8 mouse cellular contexts compared by ENCODE assay signal in the genomic region with DNA sequence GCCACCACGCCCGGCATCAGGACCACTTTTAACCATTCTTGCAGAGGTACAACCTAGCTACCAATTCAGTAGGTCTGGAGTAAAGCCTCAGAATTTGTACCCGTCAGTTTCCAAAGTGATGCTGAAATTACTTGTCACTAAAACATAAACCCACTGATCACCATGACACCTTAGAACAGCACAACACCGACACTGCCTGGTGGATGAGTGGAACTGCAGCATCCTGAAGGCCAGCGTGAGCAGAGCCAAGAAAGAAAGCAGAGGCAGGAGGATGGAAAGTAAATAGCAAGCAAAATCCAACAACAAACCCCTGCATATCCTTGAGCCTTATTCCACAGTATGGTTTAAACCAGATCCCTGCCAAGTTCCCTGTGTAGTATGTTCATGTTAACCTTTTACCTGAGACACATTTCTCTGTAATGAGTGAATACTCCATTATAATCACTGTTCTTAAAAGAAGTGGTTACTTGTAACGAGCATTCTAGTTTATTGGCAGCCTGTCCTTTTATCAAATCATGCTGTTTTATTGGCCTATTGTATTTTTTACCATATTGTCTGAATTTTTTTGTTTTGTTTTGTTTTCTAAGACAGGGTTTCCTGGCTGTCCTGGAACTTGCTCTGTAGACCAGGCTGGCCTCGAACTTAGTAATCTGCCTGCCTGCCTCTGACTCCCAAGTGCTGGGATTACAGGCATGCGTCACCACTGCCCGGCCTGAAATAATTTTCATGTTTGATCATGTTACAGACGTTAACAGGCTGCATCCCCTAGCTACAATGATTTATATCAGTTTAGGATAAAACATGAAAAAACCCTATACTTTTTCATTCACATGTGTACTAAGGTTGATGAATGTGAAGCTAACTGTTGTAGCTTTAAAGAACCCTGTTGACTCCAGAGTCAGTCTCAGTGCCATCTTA. TPM values are rescaled to one million over a fixed set of nuclear protein-coding genes. Genes with fewer than 3 reads are reported as not detected.
DNase-seq lines count a peak whose midpoint lies in the region; ATAC-seq and TF ChIP-seq lines count a peak whose summit lies in the region.

No protein-coding gene starts in this region.

- peak; percentile 29 for DNase-seq in left cerebral cortex, adult 11 months (ENCODE audit: low spot score)
- DNase-seq in left cerebral cortex, postnatal 4 days, result no peak
- DNase-seq in R1 (ENCODE audit: low read depth, low spot score), result peak; percentile 84
- DNase-seq in hindbrain, postnatal 0 days (ENCODE audit: low spot score), result peak; percentile 47
- DNase-seq in lung, postnatal 0 days (ENCODE audit: low spot score), result peak; percentile 25
- DNase-seq in skeletal muscle tissue, adult 2 months (ENCODE audit: low read depth, low spot score), result peak; percentile 3
- no peak for DNase-seq in urinary bladder, postnatal 14 days (ENCODE audit: low spot score)

- no peak overlapping the region for H3K4me2 ChIP-seq in hindbrain, postnatal 0 days (ENCODE audit: low read depth, low read length)
- no peak overlapping the region for H3K4me2 ChIP-seq in lung, postnatal 0 days (replicated peaks; ENCODE audit: low read depth, low read length)

- 76% methylated on average over 10 of the region's 10 CpGs for WGBS in hindbrain, postnatal 0 days
- WGBS in lung, postnatal 0 days, result 68% methylated on average over 10 of the region's 10 CpGs

- H3K9me3 ChIP-seq in hindbrain, postnatal 0 days (ENCODE audit: low read length), result no peaks in the 10 kb centered on the region
- H3K9me3 ChIP-seq in lung, postnatal 0 days (ENCODE audit: low read length), result no peaks in the 10 kb centered on the region

- no peaks in the 10 kb centered on the region for H3K27me3 ChIP-seq in hindbrain, postnatal 0 days (ENCODE audit: insufficient read depth, low read length)
- no peaks in the 10 kb centered on the region for H3K27me3 ChIP-seq in lung, postnatal 0 days (replicated peaks; ENCODE audit: insufficient read depth, low read length)

- peak; percentile 68; the same call in 1 of the 2 replicates for ATAC-seq in hindbrain, postnatal 0 days
- ATAC-seq in lung, postnatal 0 days, result no peak

- TF ChIP-seq EP300 in lung, postnatal 0 days (IDR thresholded peaks at IDR 0.05), result no peak

- intact Hi-C loops in left cerebral cortex, postnatal 4 days (cut with DNase I), result no loop called here

- TF ChIP-seq POLR2A in cortical plate, adult 2 months (IDR thresholded peaks at IDR 0.05; ENCODE audit: extremely low read depth, insufficient read depth, low read length), result no peak

- H3K36me3 ChIP-seq in hindbrain, postnatal 0 days (ENCODE audit: insufficient read depth, low read length), result peaks cover 5% of the 10 kb centered on the region; the same call in 1 of the 2 replicates
- no peaks in the 10 kb centered on the region for H3K36me3 ChIP-seq in lung, postnatal 0 days (ENCODE audit: insufficient read depth, low read length)

- no peak overlapping the region for H3K4me3 ChIP-seq in cortical plate, adult 2 months (ENCODE audit: insufficient read depth, low read length)
- H3K4me3 ChIP-seq in hindbrain, postnatal 0 days (ENCODE audit: low read length), result no peak overlapping the region
- no peak overlapping the region for H3K4me3 ChIP-seq in lung, postnatal 0 days (ENCODE audit: low read depth, low read length)

- no peaks in the 10 kb centered on the region for H3K4me1 ChIP-seq in cortical plate, adult 2 months (ENCODE audit: control insufficient read depth, insufficient read depth, low read length)
- H3K4me1 ChIP-seq in hindbrain, postnatal 0 days (ENCODE audit: insufficient read depth, low read length), result no peaks in the 10 kb centered on the region
- H3K4me1 ChIP-seq in lung, postnatal 0 days (ENCODE audit: insufficient read depth, low read depth, low read length), result no peaks in the 10 kb centered on the region

- peak; percentile 87 for TF ChIP-seq CTCF in cortical plate, adult 2 months (IDR thresholded peaks at IDR 0.05; ENCODE audit: extremely low read depth, insufficient read depth, low read length)
- peak; percentile 74 for TF ChIP-seq CTCF in hindbrain, postnatal 0 days (IDR thresholded peaks at IDR 0.05; ENCODE audit: low read depth)
- peak; percentile 71 for TF ChIP-seq CTCF in lung, postnatal 0 days (IDR thresholded peaks at IDR 0.05)

- no peak overlapping the region for H3K27ac ChIP-seq in cortical plate, adult 2 months (ENCODE audit: insufficient read depth, low read length)
- H3K27ac ChIP-seq in hindbrain, postnatal 0 days, result no peak overlapping the region
- no peak overlapping the region for H3K27ac ChIP-seq in lung, postnatal 0 days (ENCODE audit: low read length)

- H3K9ac ChIP-seq in hindbrain, postnatal 0 days (replicated peaks; ENCODE audit: low read length), result no peak overlapping the region
- H3K9ac ChIP-seq in lung, postnatal 0 days (replicated peaks; ENCODE audit: low read depth), result no peak overlapping the region

RNA-seq across cellular contexts. Expression of gene Shcbp1l, which starts 26.5 kb away (rescaled TPM):
- 1 to 10 TPM; 2.8 to 3.2 TPM for total RNA-seq in left cerebral cortex, postnatal 4 days (2021)
- polyA plus RNA-seq in cortical plate, adult 2 months (2012; rRNA removed), result 3.5 and 4.2 TPM in 2 replicates
- total RNA-seq in hindbrain, postnatal 0 days (2014; rRNA removed), result 0.50 and 2.2 TPM in 2 replicates
- 1.3 and 1.9 TPM in 2 replicates for polyA plus RNA-seq in hindbrain, postnatal 0 days (2015; fragmentation: Nextera tagmentation; extraction: Ambion mirVana)
- polyA plus RNA-seq in lung, postnatal 0 days (2015; fragmentation: Nextera tagmentation; extraction: Ambion mirVana), result 0.12 and 0.17 TPM in 2 replicates

RNA-seq across cellular contexts. Expression of gene Dhx9, which starts 36.0 kb away (rescaled TPM):
- 100 to 1,000 TPM; 188 to 192 TPM for total RNA-seq in left cerebral cortex, postnatal 4 days (2021)
- 46.6 and 47.2 TPM in 2 replicates for polyA plus RNA-seq in cortical plate, adult 2 months (2012; rRNA removed)
- 57.3 and 73.8 TPM in 2 replicates for total RNA-seq in hindbrain, postnatal 0 days (2014; rRNA removed)
- polyA plus RNA-seq in hindbrain, postnatal 0 days (2015; fragmentation: Nextera tagmentation; extraction: Ambion mirVana), result 36.8 and 39.1 TPM in 2 replicates
- 14.0 and 16.3 TPM in 2 replicates for polyA plus RNA-seq in lung, postnatal 0 days (2015; fragmentation: Nextera tagmentation; extraction: Ambion mirVana)

Comparison
In these comparisons a context has a peak if more than half of its experiments do, and no peak if none do; other contexts are left out.
1. DNase-seq: peak in left cerebral cortex, adult 11 months (single experiment), R1 (single experiment), hindbrain, postnatal 0 days (single experiment), lung, postnatal 0 days (single experiment) and skeletal muscle tissue, adult 2 months (single experiment); none in left cerebral cortex, postnatal 4 days (single experiment) and urinary bladder, postnatal 14 days (single experiment).
2. Peak in every context shown above with its lines, with median percentiles within 50 percentile points of each other: CTCF ChIP-seq.